In genomic region chr19:40971273-40971914, GRCm38 (mm10) we compare ENCODE assay signal across 26 mouse cellular contexts. TPM values are rescaled to one million over a fixed set of nuclear protein-coding genes. Genes with fewer than 3 reads are reported as not detected.
"Had no signal": no experiment of that assay in that cellular context is flagged by ENCODE, and none has a peak within 500 bp of the region (broad histone marks: within the 10 kb centered on the region; RNA-seq: fewer than 3 reads in every experiment).

No protein-coding gene starts in this region.

- H3K4me3 ChIP-seq: limb, embryonic 12.5 days; limb, embryonic 15.5 days; midbrain, embryonic 10.5 days; midbrain, embryonic 13.5 days; myocyte; neural tube, embryonic 13.5 days had no signal

- H3K9ac ChIP-seq: limb, embryonic 12.5 days; limb, embryonic 15.5 days; midbrain, embryonic 13.5 days; neural tube, embryonic 13.5 days had no signal

- H3K27me3 ChIP-seq: limb, embryonic 12.5 days; limb, embryonic 15.5 days; midbrain, embryonic 13.5 days; neural tube, embryonic 13.5 days had no signal

- H3K4me2 ChIP-seq: limb, embryonic 12.5 days; limb, embryonic 15.5 days; midbrain, embryonic 13.5 days; neural tube, embryonic 13.5 days had no signal

- H3K36me3 ChIP-seq: limb, embryonic 12.5 days; limb, embryonic 15.5 days; midbrain, embryonic 10.5 days; midbrain, embryonic 13.5 days; neural tube, embryonic 13.5 days had no signal

- H3K9me3 ChIP-seq: limb, embryonic 12.5 days; limb, embryonic 15.5 days; midbrain, embryonic 10.5 days; midbrain, embryonic 13.5 days; neural tube, embryonic 13.5 days had no signal

- H3K4me1 ChIP-seq: limb, embryonic 12.5 days; limb, embryonic 15.5 days; midbrain, embryonic 10.5 days; midbrain, embryonic 13.5 days; neural tube, embryonic 13.5 days had no signal

- DNase-seq: kidney, adult 18-20 months; kidney, adult 9 months; kidney, postnatal 14 days; kidney, postnatal 4 days; left cerebral cortex, postnatal 4 days; lung, adult 2 months; lung, postnatal 14 days; thymus, postnatal 25 days had no signal

- ATAC-seq: intestine, embryonic 16.5 days; midbrain, embryonic 13.5 days; midbrain, embryonic 16.5 days had no signal

- H3K27ac ChIP-seq: limb, embryonic 12.5 days; limb, embryonic 15.5 days; macrophage; midbrain, embryonic 10.5 days; midbrain, embryonic 13.5 days; neural tube, embryonic 13.5 days; stomach, postnatal 0 days had no signal

RNA-seq across cellular contexts. Expression of gene Dntt, which starts 57.7 kb away (rescaled TPM):
- total RNA-seq: layer of hippocampus, adult 18-20 months; left cerebral cortex, adult 8-10 months; left cerebral cortex, postnatal 14 days; monocyte, adult 5-6 weeks; neutrophil, adult 5-6 weeks had no signal
- polyA plus RNA-seq: intestine, embryonic 16.5 days; limb, embryonic 12.5 days; limb, embryonic 15.5 days; lung, embryonic 16.5 days; midbrain, embryonic 10.5 days; small intestine, adult 2 months; stomach, embryonic 14.5 days; stomach, postnatal 0 days had no signal
